In the genomic region with DNA sequence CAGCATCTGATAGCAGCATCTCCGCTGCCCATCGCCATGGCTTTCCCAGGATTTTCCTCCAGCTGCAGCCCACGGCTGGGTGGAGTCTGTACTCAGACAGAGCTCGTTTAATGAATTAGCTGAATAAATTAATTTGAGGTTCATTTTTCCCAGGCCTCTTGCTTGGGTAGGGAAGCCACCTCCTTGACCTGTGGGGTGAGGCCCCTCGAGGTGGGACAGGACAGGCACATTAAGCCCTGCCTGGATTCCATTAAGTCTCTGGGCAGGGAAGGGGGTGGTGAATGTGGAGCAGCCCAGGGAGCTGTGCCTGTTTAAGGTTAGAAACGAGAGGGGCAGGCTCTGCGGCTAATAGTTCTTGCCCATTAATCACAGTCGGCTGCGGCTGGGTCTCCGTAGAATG, we compare ENCODE assay signal across 18 mouse cellular contexts. TPM values are rescaled to one million over a fixed set of nuclear protein-coding genes. Genes with fewer than 3 reads are reported as not detected.
DNase-seq lines count a peak whose midpoint lies in the region; ATAC-seq and TF ChIP-seq lines count a peak whose summit lies in the region.
"Had no signal": no experiment of that assay in that cellular context is flagged by ENCODE, and none has a peak within 500 bp of the region (broad histone marks: within the 10 kb centered on the region; RNA-seq: fewer than 3 reads in every experiment).

No protein-coding gene starts in this region.

- H3K4me3 ChIP-seq in forebrain, embryonic 10.5 days = 0 out of 2 replicates have a peak overlapping the region, but pooled peaks have one; percentile 19
- no peak overlapping the region for H3K4me3 ChIP-seq in forebrain, postnatal 0 days (ENCODE audit: low read depth, low read length)
- no peak overlapping the region for H3K4me3 ChIP-seq in embryonic facial prominence, embryonic 12.5 days
- no peak overlapping the region for H3K4me3 ChIP-seq in hindbrain, embryonic 15.5 days
- H3K4me3 ChIP-seq in neural tube, embryonic 14.5 days (ENCODE audit: low read depth, low read length) = no peak overlapping the region

- no peak overlapping the region for H3K9ac ChIP-seq in forebrain, postnatal 0 days
- no peak overlapping the region for H3K9ac ChIP-seq in embryonic facial prominence, embryonic 12.5 days
- no peak overlapping the region for H3K9ac ChIP-seq in hindbrain, embryonic 15.5 days
- H3K9ac ChIP-seq in neural tube, embryonic 14.5 days (replicated peaks; ENCODE audit: low read depth, low read length) = no peak overlapping the region

- H3K27ac ChIP-seq in forebrain, embryonic 10.5 days = peak overlapping the region; percentile 82
- H3K27ac ChIP-seq in forebrain, postnatal 0 days (ENCODE audit: low read depth, low read length) = no peak overlapping the region
- peak overlapping the region; percentile 69 for H3K27ac ChIP-seq in embryonic facial prominence, embryonic 12.5 days
- no peak overlapping the region for H3K27ac ChIP-seq in hindbrain, embryonic 15.5 days (replicated peaks)
- peak overlapping the region; percentile 44; the same call in 1 of the 2 replicates for H3K27ac ChIP-seq in neural tube, embryonic 14.5 days (ENCODE audit: low read depth, low read length)
- H3K27ac ChIP-seq: kidney, postnatal 0 days had no signal

- no peaks in the 10 kb centered on the region for H3K36me3 ChIP-seq in forebrain, embryonic 10.5 days (replicated peaks)
- H3K36me3 ChIP-seq in forebrain, postnatal 0 days (ENCODE audit: insufficient read depth) = no peaks in the 10 kb centered on the region
- no peaks in the 10 kb centered on the region for H3K36me3 ChIP-seq in embryonic facial prominence, embryonic 12.5 days
- no peaks in the 10 kb centered on the region for H3K36me3 ChIP-seq in hindbrain, embryonic 15.5 days
- no peaks in the 10 kb centered on the region for H3K36me3 ChIP-seq in neural tube, embryonic 14.5 days (ENCODE audit: control insufficient read depth, insufficient read depth, low read length)

- H3K9me3 ChIP-seq in forebrain, embryonic 10.5 days = no peaks in the 10 kb centered on the region
- H3K9me3 ChIP-seq in forebrain, postnatal 0 days (ENCODE audit: low read length) = no peaks in the 10 kb centered on the region
- H3K9me3 ChIP-seq in embryonic facial prominence, embryonic 12.5 days = no peaks in the 10 kb centered on the region
- H3K9me3 ChIP-seq in hindbrain, embryonic 15.5 days = no peaks in the 10 kb centered on the region
- no peaks in the 10 kb centered on the region for H3K9me3 ChIP-seq in neural tube, embryonic 14.5 days (ENCODE audit: control insufficient read depth, low read length)

- H3K27me3 ChIP-seq in forebrain, embryonic 10.5 days (ENCODE audit: poor library complexity, severe bottlenecking) = peaks cover 64% of the 10 kb centered on the region
- H3K27me3 ChIP-seq in forebrain, postnatal 0 days (ENCODE audit: insufficient read depth, low read length) = no peaks in the 10 kb centered on the region
- peaks cover 21% of the 10 kb centered on the region for H3K27me3 ChIP-seq in embryonic facial prominence, embryonic 12.5 days
- 0 out of 2 replicates have a peak, but pooled peaks cover 5% of the 10 kb centered on the region for H3K27me3 ChIP-seq in hindbrain, embryonic 15.5 days
- H3K27me3 ChIP-seq in neural tube, embryonic 14.5 days (ENCODE audit: control insufficient read depth, insufficient read depth, low read length) = peaks cover 3% of the 10 kb centered on the region

- DNase-seq in forebrain, embryonic 10.5 days (ENCODE audit: extremely low spot score, low spot score) = peak; percentile 69
- DNase-seq in forebrain, postnatal 0 days = no peak
- no peak for DNase-seq in frontal cortex, postnatal 25 days (ENCODE audit: low spot score in 2 of 2)
- DNase-seq in heart, postnatal 4 days = no peak
- DNase-seq: adrenal gland, postnatal 36 days; cerebellum, adult 18-20 months; layer of hippocampus, postnatal 36 days; lung, adult 18-20 months; spleen, adult 18-20 months; thymus, adult 2 months had no signal

- H3K4me1 ChIP-seq in forebrain, embryonic 10.5 days = peaks cover 30% of the 10 kb centered on the region
- 0 out of 2 replicates have a peak, but pooled peaks cover 3% of the 10 kb centered on the region for H3K4me1 ChIP-seq in forebrain, postnatal 0 days (ENCODE audit: insufficient read depth)
- peaks cover 22% of the 10 kb centered on the region for H3K4me1 ChIP-seq in embryonic facial prominence, embryonic 12.5 days
- H3K4me1 ChIP-seq in hindbrain, embryonic 15.5 days (replicated peaks) = peaks cover 12% of the 10 kb centered on the region
- H3K4me1 ChIP-seq in neural tube, embryonic 14.5 days (ENCODE audit: control insufficient read depth, insufficient read depth, low read length) = peaks cover 10% of the 10 kb centered on the region; the same call in 1 of the 2 replicates

- TF ChIP-seq CTCF in forebrain, postnatal 0 days (IDR thresholded peaks at IDR 0.05; ENCODE audit: low read depth) = no peak

- WGBS in forebrain, embryonic 10.5 days = 22% methylated on average over 10 of the region's 10 CpGs
- WGBS in forebrain, postnatal 0 days = 12% methylated on average over 10 of the region's 10 CpGs
- 10% methylated on average over 10 of the region's 10 CpGs for WGBS in embryonic facial prominence, embryonic 12.5 days
- WGBS in hindbrain, embryonic 15.5 days = 12% methylated on average over 10 of the region's 10 CpGs
- 8% methylated on average over 10 of the region's 10 CpGs for WGBS in neural tube, embryonic 14.5 days

- H3K4me2 ChIP-seq in forebrain, postnatal 0 days (ENCODE audit: low read depth) = no peak overlapping the region
- H3K4me2 ChIP-seq in embryonic facial prominence, embryonic 12.5 days (replicated peaks) = no peak overlapping the region; the same call in 1 of the 2 replicates
- H3K4me2 ChIP-seq in hindbrain, embryonic 15.5 days = no peak overlapping the region
- no peak overlapping the region for H3K4me2 ChIP-seq in neural tube, embryonic 14.5 days (ENCODE audit: low read depth, low read length)

- ATAC-seq in forebrain, postnatal 0 days = no peak
- no peak for ATAC-seq in embryonic facial prominence, embryonic 12.5 days (ENCODE audit: insufficient number of reproducible peaks, insufficient read depth, low FRiP score, low TSS enrichment)
- ATAC-seq in hindbrain, embryonic 15.5 days (ENCODE audit: low FRiP score, low read depth) = peak; percentile 45; the same call in 1 of the 2 replicates
- ATAC-seq in neural tube, embryonic 14.5 days (ENCODE audit: low read depth) = no peak
- no peak for ATAC-seq in erythroblast, adult 5-6 weeks (replicated peaks; ENCODE audit: low FRiP score, poor library complexity, severe bottlenecking)

RNA-seq across cellular contexts. Expression of a gene that starts 30.1 kb away (rescaled TPM):
- not detected in 2 replicates for polyA plus RNA-seq in forebrain, embryonic 10.5 days (2016; fragmentation: Nextera tagmentation; extraction: Ambion mirVana)
- 0.14 and 0.23 TPM in 2 replicates for total RNA-seq in forebrain, postnatal 0 days (2014; rRNA removed)
- polyA plus RNA-seq in forebrain, postnatal 0 days (2015; fragmentation: Nextera tagmentation; extraction: Ambion mirVana) = 0.08 and 0.18 TPM in 2 replicates
- polyA plus RNA-seq in embryonic facial prominence, embryonic 12.5 days (2016; fragmentation: Nextera tagmentation; extraction: Ambion mirVana) = not detected in 2 replicates
- not detected in 2 replicates for polyA plus RNA-seq in hindbrain, embryonic 15.5 days (2015; fragmentation: Nextera tagmentation; extraction: Ambion mirVana)
- not detected in 2 replicates for polyA plus RNA-seq in neural tube, embryonic 14.5 days (2014; fragmentation: Nextera tagmentation; extraction: Ambion mirVana)
- not detected in 2 replicates for total RNA-seq in erythroblast, adult 5-6 weeks (2015; ENCODE audit: low replicate concordance)
- not detected in 2 replicates for total RNA-seq in erythroblast, adult 5-6 weeks (2017; ENCODE audit: low replicate concordance)
- not detected for total RNA-seq in heart, postnatal 4 days (2021)
- total RNA-seq: adrenal gland, postnatal 36 days; megakaryocyte, adult 5-6 weeks had no signal
- polyA plus RNA-seq: gonadal fat pad, adult 2 months; heart, postnatal 0 days; kidney, postnatal 0 days; thymus, adult 2 months had no signal

Comparison
In these comparisons a context has a peak if more than half of its experiments do, and no peak if none do; other contexts are left out.
1. H3K27ac ChIP-seq: peak in forebrain, embryonic 10.5 days (single experiment), embryonic facial prominence, embryonic 12.5 days (single experiment) and neural tube, embryonic 14.5 days (single experiment); none in forebrain, postnatal 0 days (single experiment) and hindbrain, embryonic 15.5 days (single experiment).